Mouse (Mus musculus) MEL (cell line): ENCODE measurements around the gene Cd164l2.

Source experiments
- CTCF ChIP-seq, 3 experiments: IDR thresholded peaks in 2 of 3; conservative IDR thresholded peaks in 1 of 3; 2 replicates each; pipeline ENCODE4 v1.5.1; 2011 to 2012; ENCODE audit warnings: low read length in 3 of 3, low read depth in 2 of 3, mild to moderate bottlenecking in 2 of 3, improper control_type of control experiment in 1 of 3, inconsistent platforms in 1 of 3, mixed read lengths in 1 of 3, moderate library complexity in 1 of 3; ENCODE audit not compliant: control insufficient read depth in 1 of 3, insufficient read depth in 1 of 3, poor library complexity in 1 of 3, severe bottlenecking in 1 of 3
- ELF1 ChIP-seq: IDR thresholded peaks from 2 replicates; pipeline ENCODE4 v1.6.1; 2014; ENCODE audit warnings: low read depth, mild to moderate bottlenecking, inconsistent platforms, low read length, improper control_type of control experiment, moderate library complexity
- ETS1 ChIP-seq: IDR thresholded peaks from 2 replicates; pipeline ENCODE4 v1.6.1; 2012; ENCODE audit warnings: low read depth, mild to moderate bottlenecking, inconsistent platforms, low read length, improper control_type of control experiment, moderate library complexity
- GATA1 ChIP-seq: IDR thresholded peaks from 2 replicates; pipeline ENCODE4 v1.6.1; 2011; ENCODE audit warnings: low read depth, low read length, improper control_type of control experiment
- JUND ChIP-seq: IDR thresholded peaks from 2 replicates; pipeline ENCODE4 v1.6.1; 2011; ENCODE audit warnings: low read depth, mild to moderate bottlenecking, improper control_type of control experiment, low read length
- MEF2A ChIP-seq: IDR thresholded peaks from 2 replicates; pipeline ENCODE4 v1.6.1; 2014; ENCODE audit warnings: low read depth, mild to moderate bottlenecking, inconsistent platforms, low read length, improper control_type of control experiment; ENCODE audit not compliant: poor library complexity, insufficient replicate concordance, severe bottlenecking; ENCODE audit errors: extremely low read depth
- POLR2A ChIP-seq, 2 experiments: IDR thresholded peaks; 2 replicates each; pipeline ENCODE4 v1.6.1; 2011 to 2012; ENCODE audit warnings: low read length in 2 of 2, mild to moderate bottlenecking in 2 of 2, control low read depth in 1 of 2, improper control_type of control experiment in 1 of 2, low read depth in 1 of 2, moderate library complexity in 1 of 2; ENCODE audit not compliant: control insufficient read depth in 1 of 2, insufficient read depth in 1 of 2, poor library complexity in 1 of 2
- POLR2AphosphoS5 ChIP-seq: IDR thresholded peaks from 2 replicates; pipeline ENCODE4 v1.6.1; 2012; ENCODE audit warnings: low read depth, borderline replicate concordance, mild to moderate bottlenecking, inconsistent platforms, low read length, moderate library complexity, mixed read lengths
- TCF12 ChIP-seq: IDR thresholded peaks from 2 replicates; pipeline ENCODE4 v1.6.1; 2014; ENCODE audit warnings: low read depth, mild to moderate bottlenecking, inconsistent platforms, low read length, improper control_type of control experiment, moderate library complexity
- USF1 ChIP-seq: IDR thresholded peaks from 2 replicates; pipeline ENCODE4 v1.6.1; 2014; ENCODE audit warnings: low read depth, mild to moderate bottlenecking, inconsistent platforms, low read length, improper control_type of control experiment, moderate library complexity
- ZNF384 ChIP-seq: IDR thresholded peaks from 2 replicates; pipeline ENCODE4 v1.6.1; 2012; ENCODE audit warnings: low read depth, mild to moderate bottlenecking, inconsistent platforms, low read length, improper control_type of control experiment

DNA sequence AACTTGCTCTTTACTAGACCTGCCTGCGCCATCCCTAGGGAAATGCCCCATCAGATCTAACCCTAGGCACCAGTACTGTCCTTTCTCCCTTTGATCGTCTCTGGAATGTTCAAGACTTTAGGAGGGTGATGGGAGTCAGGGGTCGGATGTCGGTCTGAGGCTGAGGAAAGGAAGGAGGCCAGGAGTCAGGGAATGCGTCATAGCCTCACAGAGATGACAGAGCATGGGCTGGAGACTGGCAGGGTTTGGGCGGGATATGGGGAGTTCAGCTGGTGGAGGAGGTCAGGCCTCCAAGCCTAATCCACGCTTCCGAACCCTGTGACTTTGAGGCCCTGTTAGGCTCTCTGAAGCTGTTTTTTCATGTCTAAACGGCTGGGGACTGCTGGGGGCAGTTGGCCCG, 1.7 kb downstream of the Cd164l2 start:
- TF ChIP-seq CTCF (IDR thresholded peaks at IDR 0.05 in 2 of 3, conservative IDR thresholded peaks at IDR 0.05 in 1 of 3; ENCODE audit: control insufficient read depth in 1 of 3, insufficient read depth in 1 of 3, low read depth in 2 of 3, low read length in 3 of 3, poor library complexity in 1 of 3, severe bottlenecking in 1 of 3) (no peak), TCF12 (no peak), POLR2A (IDR thresholded peaks at IDR 0.05; ENCODE audit: control insufficient read depth in 1 of 2, insufficient read depth in 1 of 2, low read depth in 1 of 2, low read length in 2 of 2, poor library complexity in 1 of 2) (no peak), ETS1 (no peak), USF1 (no peak), MEF2A (no peak), GATA1 (no peak), POLR2AphosphoS5 (no peak), ZNF384 (no peak), JUND (no peak), ELF1 (no peak)
